Mouse (Mus musculus) G1E (cell line): ENCODE measurements at regions not wholly inside any gene's neighbourhood (a gene's known extent, or its start where the extent isn't known, plus 50 kb on each side); places are given as distances from the start of the nearest gene placed in this dataset.

ENCODE experiments used
- ATAC-seq: 2 replicates; pipeline ENCODE4 v1.8.0; 2016; ENCODE audit warnings: mild to moderate bottlenecking; ENCODE audit not compliant: insufficient number of reproducible peaks, poor library complexity, low FRiP score, severe bottlenecking; ENCODE audit errors: extremely low read depth
- DNase-seq: peaks from one replicate; pipeline ENCODE4 v3.0.0; 2012; ENCODE audit warnings: low spot score
- H3K27me3 ChIP-seq: 2 replicates; pipeline ENCODE4 v1.6.1; 2012; ENCODE audit warnings: mild to moderate bottlenecking, low read length, inconsistent platforms; ENCODE audit not compliant: insufficient read depth
- H3K36me3 ChIP-seq: replicated peaks from 2 replicates; pipeline ENCODE3; 2012; ENCODE audit warnings: mild to moderate bottlenecking, inconsistent platforms
- H3K4me1 ChIP-seq: 2 replicates; pipeline ENCODE4 v1.6.1; 2012; ENCODE audit warnings: low read depth, low read length, inconsistent platforms, mixed read lengths; ENCODE audit not compliant: insufficient read depth
- H3K4me3 ChIP-seq: 2 replicates; pipeline ENCODE4 v1.5.1; 2012; ENCODE audit warnings: low read depth, mild to moderate bottlenecking, inconsistent platforms, low read length, moderate library complexity, mixed read lengths
- H3K9me3 ChIP-seq: replicated peaks from 2 replicates; pipeline ENCODE4 v1.6.1; 2012; ENCODE audit warnings: inconsistent platforms
- CTCF ChIP-seq: IDR thresholded peaks from 2 replicates; pipeline ENCODE4 v1.5.1; 2012; ENCODE audit warnings: low read depth, low read length, inconsistent platforms, mixed read lengths
- GATA1 ChIP-seq: IDR thresholded peaks from 2 replicates; pipeline ENCODE4 v1.6.1; 2012; ENCODE audit warnings: borderline replicate concordance, low read length, inconsistent platforms, mixed read lengths
- GATA2 ChIP-seq: IDR thresholded peaks from 2 replicates; pipeline ENCODE4 v1.6.1; 2012; ENCODE audit warnings: low read depth, low read length, inconsistent platforms, borderline replicate concordance
- POLR2AphosphoS5 ChIP-seq: IDR thresholded peaks from 2 replicates; pipeline ENCODE4 v1.6.1; 2012; ENCODE audit warnings: low read depth, low read length, inconsistent platforms; ENCODE audit not compliant: insufficient replicate concordance
- TAL1 ChIP-seq: conservative IDR thresholded peaks from 2 replicates; pipeline ENCODE4 v1.6.1; 2012; ENCODE audit warnings: low read depth, low read length, inconsistent platforms, mixed read lengths

DNA sequence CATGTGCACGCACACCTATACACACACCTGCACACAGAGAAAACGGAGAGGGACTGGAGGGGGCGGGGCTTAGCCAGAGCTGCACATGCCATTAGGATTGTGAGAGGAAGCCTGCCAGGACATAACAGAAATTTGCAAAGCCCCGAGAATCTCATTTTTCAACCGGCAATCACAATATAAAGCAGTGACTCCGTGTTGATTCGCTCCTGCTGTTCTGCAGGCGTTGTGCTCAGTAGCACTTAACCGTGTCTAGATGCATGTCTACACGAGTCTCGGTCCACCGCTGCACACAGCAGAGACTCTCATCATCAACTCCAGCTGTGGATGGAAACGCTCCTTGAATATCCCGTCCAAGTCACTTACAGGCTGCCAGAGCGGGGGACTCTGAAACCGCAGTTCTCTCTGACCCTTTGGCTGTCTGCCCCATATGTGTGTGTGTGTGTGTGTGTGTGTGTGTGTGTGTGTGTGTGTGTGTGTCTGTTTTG is 260.1 kb upstream of the Sulf2 start:
- DNase-seq (no peak), ATAC-seq (no peak)
- peaks cover 86% of the 10 kb centered on the region for H3K9me3 ChIP-seq
- no peaks in the 10 kb centered on the region for H3K36me3 ChIP-seq
- no peak for TF ChIP-seq CTCF
- TF ChIP-seq GATA1, result no peak
- no peak for TF ChIP-seq GATA2
- TF ChIP-seq POLR2AphosphoS5, result no peak
- no peak for TF ChIP-seq TAL1
- H3K4me1 ChIP-seq, result no peaks in the 10 kb centered on the region
- no peaks in the 10 kb centered on the region for H3K27me3 ChIP-seq
- no peak overlapping the region for H3K4me3 ChIP-seq

DNA sequence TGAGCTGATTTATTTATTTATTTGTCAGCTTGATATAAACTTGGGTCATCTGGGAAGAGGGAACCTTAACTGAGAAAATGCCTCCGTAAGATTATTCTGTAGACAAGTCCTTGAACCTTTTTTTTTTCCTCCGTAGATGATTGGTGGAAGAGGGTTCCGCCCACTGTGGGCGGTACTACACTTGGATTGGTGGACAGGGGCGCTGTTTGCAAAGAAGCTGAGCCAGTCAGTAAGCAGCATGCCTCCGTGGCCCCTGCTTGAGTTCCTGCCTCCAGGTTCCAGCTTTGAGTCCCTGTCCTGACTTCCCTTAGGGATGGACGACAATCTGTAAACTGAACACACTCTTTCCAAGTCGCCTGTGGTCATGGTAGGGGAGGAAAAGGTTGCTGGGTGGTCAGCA is 259.4 kb upstream of the Sulf2 start:
- Histone ChIP-seq H3K9me3 (peaks cover 87% of the 10 kb centered on the region), H3K4me3 (no peak overlapping the region), H3K36me3 (no peaks in the 10 kb centered on the region), H3K27me3 (no peaks in the 10 kb centered on the region), H3K4me1 (no peaks in the 10 kb centered on the region)
- DNase-seq (no peak), ATAC-seq (no peak)
- TF ChIP-seq GATA1 (no peak), POLR2AphosphoS5 (no peak), GATA2 (no peak), TAL1 (no peak), CTCF (no peak)

DNA sequence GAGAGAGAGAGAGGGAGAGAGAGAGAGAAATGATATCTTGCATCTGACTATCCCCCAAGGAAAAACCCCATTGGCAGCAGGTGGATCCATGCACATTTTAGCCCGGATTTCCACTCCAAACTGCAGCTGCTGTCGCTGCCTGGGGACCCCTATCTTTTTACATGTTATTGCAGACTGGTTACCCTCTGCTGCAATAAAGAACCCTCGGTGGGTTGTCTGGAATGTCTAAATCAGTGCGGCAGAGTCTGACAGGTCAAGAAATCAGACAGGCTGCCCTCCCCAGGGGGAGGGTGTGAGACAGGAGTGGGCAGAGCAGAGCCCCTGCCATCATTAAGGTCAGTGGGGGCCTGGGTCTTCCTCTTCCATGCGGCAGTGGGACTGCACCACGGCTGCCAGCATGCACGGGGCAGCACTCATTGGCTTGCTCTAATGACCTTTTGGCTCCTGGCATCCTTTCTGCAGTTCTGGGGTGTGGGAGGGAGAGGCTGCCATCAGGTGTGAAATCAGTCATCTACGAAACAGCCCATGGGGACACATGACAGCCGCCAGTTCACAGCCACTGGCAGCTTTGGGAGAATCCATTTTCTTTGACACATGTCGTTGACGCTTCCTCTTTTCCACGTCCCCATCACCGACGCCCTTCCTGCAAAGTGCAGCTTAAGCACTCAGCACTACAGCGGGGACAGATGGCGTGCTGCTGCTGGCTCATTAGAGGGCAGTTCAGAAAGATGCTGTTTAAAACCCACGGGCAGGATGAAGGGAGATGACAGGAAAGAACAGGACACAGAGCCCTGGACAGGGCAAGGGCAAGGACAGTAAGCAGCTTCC is 256.8 kb upstream of the Sulf2 start:
- Histone ChIP-seq H3K36me3 (no peaks in the 10 kb centered on the region), H3K4me3 (peak overlapping the region; percentile 11; the same call in 1 of the 2 replicates), H3K4me1 (no peaks in the 10 kb centered on the region), H3K9me3 (peaks cover 88% of the 10 kb centered on the region), H3K27me3 (no peaks in the 10 kb centered on the region)
- DNase-seq, result no peak
- TF ChIP-seq TAL1 (no peak), CTCF (no peak), POLR2AphosphoS5 (no peak), GATA2 (no peak), GATA1 (no peak)
- ATAC-seq, result no peak

DNA sequence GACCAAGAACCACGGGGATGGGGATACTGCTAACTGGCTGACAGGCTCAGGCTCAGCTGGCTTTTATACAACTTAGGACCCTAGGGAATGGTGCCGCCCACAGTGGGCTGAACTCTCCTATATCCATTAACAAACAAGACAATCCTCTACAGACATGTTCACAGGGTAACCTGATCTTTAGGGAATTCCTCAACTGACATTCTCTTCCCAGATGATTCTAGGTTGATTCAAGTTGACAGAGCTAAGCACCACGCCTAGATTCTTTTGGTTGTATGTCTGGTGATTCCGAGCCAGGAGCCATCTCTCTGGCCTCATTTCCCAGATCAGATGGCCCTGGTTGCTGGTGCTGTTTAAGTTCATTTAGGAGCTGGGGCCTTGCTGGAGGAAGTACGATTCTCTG is 253.9 kb upstream of the Sulf2 start:
- TF ChIP-seq POLR2AphosphoS5, result no peak
- no peak for TF ChIP-seq TAL1
- TF ChIP-seq CTCF, result no peak
- no peak for TF ChIP-seq GATA1
- no peak for TF ChIP-seq GATA2
- H3K27me3 ChIP-seq, result no peaks in the 10 kb centered on the region
- ATAC-seq (no peak), DNase-seq (no peak)
- no peak overlapping the region for H3K4me3 ChIP-seq
- H3K4me1 ChIP-seq, result no peaks in the 10 kb centered on the region
- peaks cover 90% of the 10 kb centered on the region for H3K9me3 ChIP-seq
- H3K36me3 ChIP-seq, result no peaks in the 10 kb centered on the region

DNA sequence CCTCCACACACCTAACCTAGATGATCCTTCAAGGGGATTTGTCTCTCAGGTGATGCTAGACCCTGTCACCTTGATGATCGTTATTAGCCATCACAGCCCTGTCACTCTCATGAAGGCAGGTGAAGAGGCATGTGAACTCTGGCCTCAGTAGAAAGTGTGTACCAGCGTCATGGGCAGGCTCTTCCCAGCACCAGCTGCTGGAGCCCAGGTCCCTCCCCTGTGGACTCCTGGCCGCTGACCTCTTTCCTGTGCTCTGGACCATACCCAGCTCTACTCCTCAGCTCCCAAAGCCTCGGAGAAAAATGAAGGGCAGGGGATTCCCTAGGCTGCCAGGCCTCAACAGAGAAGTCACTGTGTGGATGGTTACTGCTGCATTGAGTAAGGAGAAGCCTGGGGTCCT is 253.3 kb upstream of the Sulf2 start:
- ATAC-seq (no peak), DNase-seq (no peak)
- no peak overlapping the region for H3K4me3 ChIP-seq
- no peak for TF ChIP-seq GATA1
- TF ChIP-seq CTCF, result no peak
- TF ChIP-seq POLR2AphosphoS5, result no peak
- no peak for TF ChIP-seq TAL1
- TF ChIP-seq GATA2, result no peak
- no peaks in the 10 kb centered on the region for H3K36me3 ChIP-seq
- no peaks in the 10 kb centered on the region for H3K27me3 ChIP-seq
- H3K4me1 ChIP-seq, result no peaks in the 10 kb centered on the region
- peaks cover 94% of the 10 kb centered on the region for H3K9me3 ChIP-seq

DNA sequence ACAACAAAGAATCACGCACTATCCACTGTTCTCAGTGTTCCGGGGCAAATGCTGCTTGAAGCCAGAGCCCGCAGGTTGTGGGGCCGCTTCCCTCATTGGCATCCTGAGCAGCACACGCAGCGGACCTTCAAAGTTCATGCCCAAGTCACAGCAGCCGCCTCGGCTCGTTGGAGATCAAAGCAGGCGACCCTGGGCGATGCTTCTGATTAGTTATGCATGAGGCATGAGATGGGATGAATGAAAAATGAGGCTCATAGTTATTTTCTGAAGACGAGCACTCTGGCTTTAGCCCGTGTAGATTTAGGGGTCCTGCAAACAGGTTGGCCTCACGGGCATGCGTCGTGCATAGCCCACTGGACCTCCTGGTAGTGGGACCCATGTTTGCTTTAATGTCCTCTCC is 252.5 kb upstream of the Sulf2 start:
- H3K9me3 ChIP-seq, result peaks cover 94% of the 10 kb centered on the region
- H3K4me3 ChIP-seq, result no peak overlapping the region
- DNase-seq, result no peak
- no peak for ATAC-seq
- no peak for TF ChIP-seq CTCF
- no peak for TF ChIP-seq POLR2AphosphoS5
- TF ChIP-seq TAL1, result no peak
- no peak for TF ChIP-seq GATA2
- no peak for TF ChIP-seq GATA1
- no peaks in the 10 kb centered on the region for H3K27me3 ChIP-seq
- no peaks in the 10 kb centered on the region for H3K36me3 ChIP-seq
- H3K4me1 ChIP-seq, result no peaks in the 10 kb centered on the region
